9 mouse cellular contexts compared by ENCODE assay signal in the genomic region with DNA sequence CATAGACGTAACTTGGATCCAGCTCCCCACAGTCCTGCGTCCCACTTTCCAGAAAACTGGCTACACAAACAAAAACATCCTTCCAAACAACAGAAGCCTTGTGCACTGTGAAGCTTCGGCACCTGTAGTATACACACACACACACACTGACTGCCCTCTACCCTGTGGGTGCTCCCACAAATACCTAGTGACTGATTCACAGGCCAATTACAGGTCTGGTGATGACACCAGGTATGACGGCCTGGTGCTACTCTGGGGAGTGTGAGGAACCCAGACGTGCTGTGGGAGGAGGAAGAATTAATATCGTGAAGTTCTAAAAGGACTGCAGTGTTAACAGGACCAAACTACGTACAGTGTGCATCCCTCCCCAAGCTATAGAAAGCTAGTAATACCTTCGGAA. TPM values are rescaled to one million over a fixed set of nuclear protein-coding genes. Genes with fewer than 3 reads are reported as not detected.
DNase-seq lines count a peak whose midpoint lies in the region; ATAC-seq lines count a peak whose summit lies in the region.
"Had no signal": no experiment of that assay in that cellular context is flagged by ENCODE, and none has a peak within 500 bp of the region (broad histone marks: within the 10 kb centered on the region; RNA-seq: fewer than 3 reads in every experiment).

No protein-coding gene starts in this region.

- H3K4me2 ChIP-seq in kidney, embryonic 15.5 days, result peak overlapping the region; percentile 69
- peak overlapping the region; percentile 90 for H3K4me2 ChIP-seq in embryonic facial prominence, embryonic 15.5 days (replicated peaks)
- peak overlapping the region; percentile 90 for H3K4me2 ChIP-seq in intestine, embryonic 15.5 days (replicated peaks)
- H3K4me2 ChIP-seq in midbrain, embryonic 16.5 days (ENCODE audit: low read length), result peak overlapping the region; percentile 99

- no peak for ATAC-seq in kidney, embryonic 15.5 days (replicated peaks; ENCODE audit: low FRiP score)
- ATAC-seq in embryonic facial prominence, embryonic 15.5 days (ENCODE audit: insufficient number of reproducible peaks, low FRiP score, low TSS enrichment, low read depth), result no peak
- no peak for ATAC-seq in intestine, embryonic 15.5 days
- no peak for ATAC-seq in midbrain, embryonic 16.5 days

- H3K4me3 ChIP-seq in kidney, embryonic 15.5 days (replicated peaks), result peak overlapping the region; percentile 90
- peak overlapping the region; percentile 97 for H3K4me3 ChIP-seq in embryonic facial prominence, embryonic 15.5 days (replicated peaks)
- 0 out of 2 replicates have a peak overlapping the region, but pooled peaks have one; percentile 6 for H3K4me3 ChIP-seq in intestine, embryonic 15.5 days (replicated peaks)
- H3K4me3 ChIP-seq in midbrain, embryonic 16.5 days (ENCODE audit: low read depth, low read length), result peak overlapping the region; percentile 92

- H3K9ac ChIP-seq in kidney, embryonic 15.5 days, result peak overlapping the region; percentile 75; the same call in 1 of the 2 replicates
- no peak overlapping the region for H3K9ac ChIP-seq in embryonic facial prominence, embryonic 15.5 days
- no peak overlapping the region for H3K9ac ChIP-seq in intestine, embryonic 15.5 days
- H3K9ac ChIP-seq in midbrain, embryonic 16.5 days (ENCODE audit: low read depth, low read length), result 0 out of 2 replicates have a peak overlapping the region, but pooled peaks have one; percentile 88

- no peaks in the 10 kb centered on the region for H3K9me3 ChIP-seq in kidney, embryonic 15.5 days (replicated peaks)
- H3K9me3 ChIP-seq in embryonic facial prominence, embryonic 15.5 days (replicated peaks), result no peaks in the 10 kb centered on the region
- H3K9me3 ChIP-seq in intestine, embryonic 15.5 days, result no peaks in the 10 kb centered on the region
- no peaks in the 10 kb centered on the region for H3K9me3 ChIP-seq in midbrain, embryonic 16.5 days (replicated peaks; ENCODE audit: control insufficient read depth, low read length, poor library complexity, severe bottlenecking)
- H3K9me3 ChIP-seq: G1E had no signal

- no peak for DNase-seq in kidney, adult 9 months
- no peak for DNase-seq in spleen, postnatal 10 days (ENCODE audit: low spot score in 2 of 2)
- no peak for DNase-seq in gastrocnemius, postnatal 10 days
- DNase-seq in T-cell, adult 2 months (ENCODE audit: low spot score), result no peak

- peaks cover 34% of the 10 kb centered on the region for H3K4me1 ChIP-seq in kidney, embryonic 15.5 days
- peaks cover 9% of the 10 kb centered on the region for H3K4me1 ChIP-seq in embryonic facial prominence, embryonic 15.5 days
- H3K4me1 ChIP-seq in intestine, embryonic 15.5 days (replicated peaks), result peaks cover 4% of the 10 kb centered on the region
- peaks cover 12% of the 10 kb centered on the region for H3K4me1 ChIP-seq in midbrain, embryonic 16.5 days (ENCODE audit: control insufficient read depth, insufficient read depth, low read length)

- H3K27me3 ChIP-seq in kidney, embryonic 15.5 days, result no peaks in the 10 kb centered on the region
- no peaks in the 10 kb centered on the region for H3K27me3 ChIP-seq in embryonic facial prominence, embryonic 15.5 days
- H3K27me3 ChIP-seq in intestine, embryonic 15.5 days (replicated peaks), result no peaks in the 10 kb centered on the region
- H3K27me3 ChIP-seq in midbrain, embryonic 16.5 days (ENCODE audit: control insufficient read depth, insufficient read depth, low read depth, low read length), result no peaks in the 10 kb centered on the region

- H3K36me3 ChIP-seq in kidney, embryonic 15.5 days, result peaks cover 26% of the 10 kb centered on the region
- H3K36me3 ChIP-seq in embryonic facial prominence, embryonic 15.5 days, result peaks cover 2% of the 10 kb centered on the region; the same call in 1 of the 2 replicates
- H3K36me3 ChIP-seq in intestine, embryonic 15.5 days, result no peaks in the 10 kb centered on the region
- no peaks in the 10 kb centered on the region for H3K36me3 ChIP-seq in midbrain, embryonic 16.5 days (ENCODE audit: control insufficient read depth, insufficient read depth, low read length)

- WGBS in kidney, embryonic 15.5 days, result 35% methylated on average over 8 of the region's 8 CpGs
- 32% methylated on average over 8 of the region's 8 CpGs for WGBS in embryonic facial prominence, embryonic 15.5 days
- WGBS in intestine, embryonic 15.5 days, result 46% methylated on average over 8 of the region's 8 CpGs
- 26% methylated on average over 8 of the region's 8 CpGs for WGBS in midbrain, embryonic 16.5 days

- H3K27ac ChIP-seq in kidney, embryonic 15.5 days, result no peak overlapping the region
- no peak overlapping the region for H3K27ac ChIP-seq in embryonic facial prominence, embryonic 15.5 days (replicated peaks)
- no peak overlapping the region for H3K27ac ChIP-seq in intestine, embryonic 15.5 days
- no peak overlapping the region for H3K27ac ChIP-seq in midbrain, embryonic 16.5 days (ENCODE audit: low read length)

RNA-seq across cellular contexts. Expression of a gene that starts 1.8 kb away (rescaled TPM):
- polyA plus RNA-seq in kidney, embryonic 15.5 days (2015; fragmentation: Nextera tagmentation; extraction: Ambion mirVana), result 13.6 and 14.7 TPM in 2 replicates
- polyA plus RNA-seq in embryonic facial prominence, embryonic 15.5 days (2015; fragmentation: Nextera tagmentation; extraction: Ambion mirVana), result 7.6 and 8.8 TPM in 2 replicates
- polyA plus RNA-seq in intestine, embryonic 15.5 days (2015; fragmentation: Nextera tagmentation; extraction: Ambion mirVana), result 6.2 and 6.9 TPM in 2 replicates
- polyA plus RNA-seq in midbrain, embryonic 16.5 days (2015; fragmentation: Nextera tagmentation; extraction: Ambion mirVana), result 4.0 and 5.8 TPM in 2 replicates
- 10 to 100 TPM; 19.1 to 22.1 TPM for total RNA-seq in gastrocnemius, postnatal 10 days (2021)

Comparison
In these comparisons a context has a peak if more than half of its experiments do, and no peak if none do; other contexts are left out.
1. H3K4me3 ChIP-seq: peak in every context shown above with its lines; median percentile 97 in embryonic facial prominence, embryonic 15.5 days; 92 in midbrain, embryonic 16.5 days; 90 in kidney, embryonic 15.5 days; 6 in intestine, embryonic 15.5 days.
2. H3K9ac ChIP-seq: peak in kidney, embryonic 15.5 days (single experiment) and midbrain, embryonic 16.5 days (single experiment); none in embryonic facial prominence, embryonic 15.5 days (single experiment) and intestine, embryonic 15.5 days (single experiment).
3. Peak in every context shown above with its lines, with median percentiles within 50 percentile points of each other: H3K4me2 ChIP-seq.